Comparison of ENCODE assay signal across 16 mouse cellular contexts in the genomic region with DNA sequence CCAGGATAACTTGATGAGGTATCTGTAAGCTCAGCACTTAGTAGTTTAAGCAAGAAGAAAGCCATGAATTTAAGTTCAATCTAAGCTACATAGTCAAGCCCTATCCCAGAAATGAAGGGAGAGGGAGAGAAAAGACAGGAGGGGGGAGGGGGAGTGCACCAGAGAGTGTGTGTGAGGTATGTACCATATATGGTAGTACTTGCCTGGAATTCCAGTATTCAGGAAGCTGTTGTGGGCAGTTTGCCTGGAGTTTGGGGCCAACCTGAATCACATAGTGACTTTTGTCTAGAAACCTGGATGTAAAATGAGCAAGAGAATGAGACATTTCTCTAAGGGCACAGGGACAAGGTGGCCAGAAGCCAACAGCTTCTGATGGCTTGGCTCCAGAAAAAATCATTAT.
"Had no signal": no experiment of that assay in that cellular context is flagged by ENCODE, and none has a peak within 500 bp of the region (broad histone marks: within the 10 kb centered on the region; RNA-seq: fewer than 3 reads in every experiment).

No protein-coding gene starts in this region.

- H3K9me3 ChIP-seq: intestine, embryonic 15.5 days; liver, embryonic 13.5 days; midbrain, embryonic 10.5 days; neural tube, embryonic 13.5 days had no signal

- DNase-seq: kidney, adult 2 months; kidney, postnatal 25 days; liver; liver, embryonic 13.5 days; lung, adult 18-20 months; lung, postnatal 4 days; retina, postnatal 1 day; right cerebral cortex, postnatal 4 days; spleen, adult 18-20 months; thymus, adult 18-20 months; thymus, postnatal 14 days had no signal

- H3K4me2 ChIP-seq: intestine, embryonic 15.5 days; liver, embryonic 13.5 days; neural tube, embryonic 13.5 days had no signal

- H3K36me3 ChIP-seq: intestine, embryonic 15.5 days; liver, embryonic 13.5 days; midbrain, embryonic 10.5 days; neural tube, embryonic 13.5 days had no signal

- H3K27ac ChIP-seq: intestine, embryonic 15.5 days; liver, embryonic 13.5 days; midbrain, embryonic 10.5 days; neural tube, embryonic 13.5 days had no signal

- H3K4me3 ChIP-seq: intestine, embryonic 15.5 days; liver, embryonic 13.5 days; midbrain, embryonic 10.5 days; neural tube, embryonic 13.5 days had no signal

- ATAC-seq: intestine, embryonic 15.5 days; lung, postnatal 0 days; midbrain, embryonic 16.5 days had no signal

- H3K9ac ChIP-seq: intestine, embryonic 15.5 days; liver, embryonic 13.5 days; neural tube, embryonic 13.5 days had no signal

- H3K4me1 ChIP-seq: intestine, embryonic 15.5 days; liver, embryonic 13.5 days; midbrain, embryonic 10.5 days; neural tube, embryonic 13.5 days had no signal

- H3K27me3 ChIP-seq: intestine, embryonic 15.5 days; liver, embryonic 13.5 days; neural tube, embryonic 13.5 days had no signal
